Mouse (Mus musculus): ENCODE data around the gene Rorb. TPM values are rescaled to one million over a fixed set of nuclear protein-coding genes. Genes with fewer than 3 reads are reported as not detected.

Gene Rorb
- total RNA-seq, 2 experiments from 2014 or later = 0.19 to 0.21 TPM

DNA sequence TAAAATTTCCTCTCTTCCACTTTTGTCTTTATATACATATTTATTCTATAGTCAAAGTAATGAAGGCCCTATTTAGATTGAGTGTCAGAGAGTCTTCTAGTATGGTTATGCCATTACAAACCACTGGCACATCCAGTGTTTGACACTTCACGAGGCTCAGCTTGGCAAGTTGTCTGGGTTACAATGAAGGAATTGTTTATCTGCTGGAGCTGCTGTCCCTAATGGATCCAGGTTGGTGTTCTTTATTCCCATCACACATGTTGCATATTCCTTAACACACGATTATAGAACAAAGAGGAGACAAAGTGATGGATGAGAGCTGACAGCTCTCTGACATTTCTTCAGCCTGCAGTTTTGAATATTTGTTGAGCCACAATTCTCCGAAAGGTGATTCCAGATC lies 77.0 kb downstream of the Rorb start:
- no peak for DNase-seq (ENCODE audit: low spot score)

GRCm38 (mm10) chr19:19005144-19005543 lies 105.9 kb downstream of the Rorb start:
- DNase-seq (ENCODE audit: low spot score) = no peak

DNA sequence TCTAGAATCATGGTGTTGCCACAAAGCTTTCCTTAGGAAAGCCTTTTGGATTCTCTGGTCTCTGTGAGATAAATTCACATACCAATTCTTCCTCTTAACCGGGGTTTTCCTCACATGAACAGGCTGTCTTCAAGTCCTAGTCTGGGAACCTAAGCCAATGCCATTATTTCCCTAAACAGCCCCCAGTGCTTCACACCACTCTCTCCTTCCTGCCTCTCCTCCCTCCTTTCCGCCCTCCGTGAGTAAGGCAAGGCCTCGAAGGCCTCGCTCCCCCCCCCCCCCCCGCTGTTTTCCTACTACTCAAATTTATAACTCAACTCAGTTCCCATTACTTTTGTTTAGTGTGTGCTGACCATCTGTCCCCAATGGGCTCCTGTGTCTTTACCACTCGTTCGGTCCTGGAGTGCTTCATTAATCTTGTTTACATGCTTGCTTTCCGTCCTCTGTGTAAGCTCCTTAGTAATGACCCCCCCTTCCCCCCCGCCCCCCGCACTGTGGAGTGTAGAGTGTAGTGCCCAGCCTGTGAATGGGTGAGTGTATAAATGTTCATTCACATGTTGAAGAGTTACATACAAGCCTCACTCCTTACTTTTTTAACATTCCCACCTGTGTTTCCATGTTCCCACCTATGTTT lies 106.9 kb downstream of the Rorb start:
- DNase-seq (ENCODE audit: low spot score) = no peak

DNA sequence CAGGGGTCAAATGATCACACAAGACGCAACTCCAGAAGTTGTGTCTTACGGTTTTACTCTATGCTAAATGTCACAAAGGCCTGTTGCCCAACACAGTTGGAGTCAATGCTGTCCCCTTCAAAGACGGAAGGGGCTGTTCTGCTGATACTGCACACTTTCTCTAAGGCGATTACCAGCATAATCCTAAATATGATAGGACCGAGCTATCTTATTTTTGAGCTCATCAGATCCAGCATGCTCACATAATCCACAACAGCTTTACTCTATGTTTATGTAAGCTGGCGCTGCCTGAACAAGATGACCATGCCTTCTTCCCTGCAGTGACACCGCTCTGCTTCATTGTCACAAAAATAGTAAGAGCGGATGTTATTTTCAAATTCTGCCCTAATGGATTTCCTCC lies 112.0 kb downstream of the Rorb start:
- DNase-seq (ENCODE audit: low spot score) = no peak

DNA sequence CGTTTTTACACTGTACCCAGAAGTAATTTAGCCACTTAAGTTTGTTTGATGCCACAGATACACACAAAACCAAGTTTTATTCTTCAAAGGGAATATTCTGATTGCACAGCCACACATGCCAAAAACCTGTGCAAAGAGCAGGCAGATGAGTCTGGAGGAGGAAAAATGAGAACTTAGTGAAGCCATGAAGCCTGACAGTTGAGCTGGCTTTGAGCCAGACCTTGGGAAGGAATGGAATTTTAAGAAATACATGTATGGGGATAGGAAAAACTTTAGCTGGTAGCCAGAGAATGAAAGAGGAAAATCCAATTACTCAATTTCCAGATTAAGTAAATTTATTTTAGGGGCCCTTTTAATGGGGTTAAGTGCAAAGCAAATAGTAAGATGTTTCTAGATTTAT lies 113.3 kb downstream of the Rorb start:
- DNase-seq (ENCODE audit: low spot score) = no peak

DNA sequence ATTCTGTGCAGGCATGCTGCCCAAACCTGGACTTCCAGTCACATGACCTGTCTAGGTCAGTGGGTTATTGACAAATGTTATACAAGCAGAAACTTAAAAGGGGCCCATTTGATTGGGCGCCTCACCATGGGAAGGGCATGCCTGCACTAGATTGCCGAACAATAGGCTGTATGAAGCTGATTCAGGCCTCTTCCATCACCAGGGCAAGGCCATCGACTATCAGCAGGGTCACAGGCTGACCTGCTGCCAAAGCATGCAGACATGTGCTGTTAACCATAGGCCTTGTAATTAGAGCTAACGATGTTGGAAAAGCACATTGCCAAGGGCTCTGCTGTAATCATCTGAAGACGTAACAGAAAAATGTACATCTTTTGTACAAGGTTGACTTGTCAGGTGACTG lies 131.0 kb downstream of the Rorb start:
- no peak for DNase-seq (ENCODE audit: low spot score)

DNA sequence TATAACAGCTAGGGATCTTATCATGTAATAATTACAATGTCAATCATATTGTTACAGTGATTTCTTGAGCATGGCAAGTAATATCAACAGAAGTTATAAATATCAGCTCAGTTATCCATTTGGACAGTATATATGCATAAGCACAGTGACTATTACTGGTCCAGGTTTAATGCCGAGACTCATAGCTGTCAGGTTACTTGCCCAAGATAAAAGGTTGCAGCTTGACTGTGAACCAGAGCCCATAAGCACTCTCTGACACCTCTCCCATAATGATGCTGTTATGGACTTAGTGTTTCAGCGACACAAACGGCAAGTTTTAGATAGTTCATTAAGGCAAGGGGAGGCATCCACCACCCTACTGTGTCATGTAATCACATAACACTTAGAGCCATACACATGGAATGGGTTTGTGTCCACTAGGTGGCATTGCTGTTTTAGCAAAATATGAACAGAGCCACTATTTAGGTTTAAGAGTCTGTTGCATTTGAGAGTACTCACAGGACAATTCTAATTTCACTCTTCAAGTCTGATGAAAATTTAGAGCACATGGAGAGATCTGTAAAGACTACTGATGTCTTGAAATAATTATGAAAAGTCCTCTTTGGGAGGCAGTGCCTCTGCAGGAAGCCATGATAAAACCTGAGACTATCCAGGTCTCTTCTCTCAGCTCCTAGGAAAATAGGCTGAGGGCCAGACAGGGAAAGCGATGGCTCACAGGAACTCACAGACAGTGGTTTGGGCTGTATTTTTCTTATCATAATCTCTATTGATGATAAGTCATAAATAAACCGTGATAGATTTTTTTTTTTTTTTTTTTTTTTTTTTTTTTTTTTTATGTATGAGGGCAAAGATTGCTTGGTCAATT lies 136.0 kb downstream of the Rorb start:
- peak; percentile 1 for DNase-seq (ENCODE audit: low spot score)

DNA sequence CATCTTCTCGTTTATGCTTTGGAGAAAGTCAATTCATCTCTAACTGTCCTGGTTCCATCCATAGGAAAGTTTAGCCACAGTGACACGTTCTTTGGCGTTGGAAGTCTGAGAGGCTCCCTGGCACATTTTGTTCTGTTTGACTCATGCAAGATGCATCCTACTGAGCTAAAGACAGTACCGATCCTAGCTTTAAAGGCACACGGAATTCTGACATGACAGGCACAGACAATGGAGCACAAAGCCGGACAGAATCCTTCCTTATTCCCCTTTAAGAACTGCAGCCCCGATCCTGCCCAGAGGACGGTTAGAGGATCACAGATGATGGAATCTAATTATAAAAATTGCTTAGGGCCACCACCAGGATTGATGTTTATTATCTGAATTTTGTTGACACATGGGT lies 141.6 kb downstream of the Rorb start:
- DNase-seq (ENCODE audit: low spot score) = no peak

- DNase-seq (ENCODE audit: low spot score) = no peak
Measured at GRCm38 (mm10) chr19:18967307-18967706, 143.7 kb downstream of the Rorb start.

- DNase-seq (ENCODE audit: low spot score) = no peak
Measured at GRCm38 (mm10) chr19:18959862-18960261, 151.1 kb downstream of the Rorb start.

DNA sequence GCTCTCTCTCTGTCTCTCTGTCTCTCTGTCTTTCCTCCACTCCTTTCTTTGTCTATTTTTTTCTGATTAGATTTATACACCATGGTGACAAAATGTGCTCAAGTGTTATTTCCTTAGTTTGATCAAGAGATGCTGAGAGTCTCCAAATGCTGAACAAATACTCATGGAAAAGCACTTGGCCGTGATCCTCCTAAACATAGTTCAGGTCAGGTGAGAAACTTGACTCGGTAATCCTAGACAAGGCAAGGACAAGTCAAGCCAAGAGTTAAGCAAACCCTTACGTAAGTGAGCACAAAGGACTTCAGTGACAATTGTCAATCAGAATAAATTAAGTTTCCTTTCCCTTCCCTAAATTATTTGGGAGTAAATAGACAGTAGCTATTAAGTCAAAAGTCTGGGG lies 158.2 kb downstream of the Rorb start:
- no peak for DNase-seq (ENCODE audit: low spot score)

GRCm38 (mm10) chr19:18947193-18947592 lies 163.8 kb downstream of the Rorb start:
- no peak for DNase-seq (ENCODE audit: low spot score)

DNA sequence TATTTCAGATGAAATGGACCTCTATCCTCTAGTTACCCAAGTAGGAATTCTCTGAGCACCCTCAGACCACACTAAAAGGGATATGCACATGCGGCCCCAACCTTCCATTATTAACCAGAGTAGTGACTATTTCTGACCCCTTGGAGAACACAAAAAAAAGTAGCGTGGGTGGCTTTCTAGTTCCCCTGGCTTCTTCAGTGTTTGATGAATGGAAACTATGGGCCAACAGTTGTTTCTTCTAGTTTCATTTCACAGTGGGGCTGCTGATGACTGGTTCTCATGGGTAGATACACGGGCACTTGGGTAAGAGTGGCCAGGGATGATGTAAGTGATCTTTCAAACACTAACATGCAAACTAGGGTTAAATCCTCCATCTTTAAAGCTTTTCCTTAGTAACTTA lies 165.7 kb downstream of the Rorb start:
- no peak for DNase-seq (ENCODE audit: low spot score)

DNA sequence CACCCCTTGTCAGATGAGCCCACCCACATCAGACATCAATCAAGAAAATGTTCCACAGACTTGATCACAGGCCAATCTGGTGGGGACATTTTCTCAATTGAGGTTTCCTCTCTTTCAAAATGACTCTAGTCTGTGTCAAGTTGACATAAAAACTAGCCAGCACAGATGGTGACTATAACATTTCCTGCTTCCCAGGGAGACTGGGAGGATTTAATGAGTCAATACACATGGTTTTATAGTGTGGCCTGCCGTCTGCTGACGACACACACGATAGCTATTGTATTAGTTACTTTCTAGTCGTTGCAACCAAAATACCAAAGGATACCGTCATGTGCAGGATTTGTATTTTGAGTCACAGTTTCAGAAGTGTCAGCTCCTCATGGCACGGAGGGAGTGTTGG lies 169.6 kb downstream of the Rorb start:
- DNase-seq (ENCODE audit: low spot score) = no peak

DNA sequence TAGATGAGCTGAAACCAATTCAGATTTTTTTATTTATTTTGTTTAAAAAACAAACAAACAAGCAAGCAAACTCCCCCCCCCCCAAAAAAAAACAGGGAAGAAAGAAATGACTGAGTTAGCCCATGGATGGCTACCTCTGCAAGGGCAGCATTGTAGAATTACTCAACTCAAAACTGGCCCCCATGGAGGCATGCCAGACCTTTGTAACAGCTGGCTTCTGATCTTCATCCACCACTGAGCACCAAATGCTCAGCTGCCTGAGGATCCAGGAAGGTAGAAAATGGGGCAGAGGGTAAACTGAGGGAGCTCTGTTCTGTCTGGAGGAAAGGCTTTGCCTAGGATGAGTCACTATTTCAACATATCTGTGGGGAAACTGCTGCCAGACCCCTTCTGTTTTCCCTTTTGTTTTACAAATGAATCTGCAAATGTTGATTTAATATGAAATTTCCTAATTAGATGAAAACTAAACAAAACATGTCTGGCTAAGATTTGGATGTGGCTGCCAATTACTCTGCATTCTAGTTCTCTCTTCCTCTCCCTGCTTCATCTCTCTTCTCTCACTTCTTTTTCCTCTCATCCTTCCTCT lies 199.1 kb downstream of the Rorb start:
- DNase-seq (ENCODE audit: low spot score) = no peak

DNA sequence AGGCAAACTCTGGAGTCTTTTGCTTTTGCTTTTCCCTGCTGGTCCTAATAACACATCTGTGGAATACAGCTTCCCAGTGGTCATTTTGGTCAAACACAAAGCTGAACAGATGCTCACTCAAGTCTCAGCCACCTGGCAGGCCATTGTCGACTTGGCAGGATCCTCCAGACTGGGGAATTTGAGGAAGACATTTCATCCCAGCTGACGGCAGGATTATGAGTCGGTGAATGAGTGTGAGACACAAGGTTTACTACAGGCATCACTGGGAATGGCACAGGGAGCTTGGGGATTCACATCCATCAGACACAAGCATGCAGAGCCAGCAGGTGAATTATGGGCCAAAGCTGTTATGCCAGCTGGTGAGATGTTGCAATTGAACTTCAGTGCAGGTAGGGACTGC lies 201.4 kb downstream of the Rorb start:
- DNase-seq (ENCODE audit: low spot score) = no peak

DNA sequence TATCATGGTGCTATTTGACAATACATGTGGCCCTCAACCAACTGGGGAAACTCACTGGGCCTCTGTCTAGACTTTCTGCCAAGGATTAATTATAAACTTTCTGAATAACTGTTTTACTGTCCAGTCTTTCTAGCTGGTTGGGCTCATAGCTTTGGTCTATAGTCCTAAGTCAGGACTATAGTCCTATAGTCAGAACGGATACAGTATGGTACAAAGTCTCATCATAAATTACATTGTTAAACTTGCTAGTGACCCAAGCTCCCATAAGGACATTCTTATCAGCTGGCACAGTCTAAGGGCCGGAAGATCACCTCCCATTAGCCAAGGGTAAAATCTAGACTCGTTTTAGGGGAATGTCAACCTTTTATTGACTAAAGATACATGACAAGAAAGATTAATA lies 205.5 kb downstream of the Rorb start:
- DNase-seq (ENCODE audit: low spot score) = no peak

GRCm38 (mm10) chr19:18902694-18903067 lies 208.3 kb downstream of the Rorb start:
- DNase-seq (ENCODE audit: low spot score) = no peak

GRCm38 (mm10) chr19:18902041-18902693 lies 208.8 kb downstream of the Rorb start:
- DNase-seq (ENCODE audit: low spot score) = no peak

GRCm38 (mm10) chr19:18898238-18898637 lies 212.8 kb downstream of the Rorb start:
- DNase-seq (ENCODE audit: low spot score) = no peak

DNA sequence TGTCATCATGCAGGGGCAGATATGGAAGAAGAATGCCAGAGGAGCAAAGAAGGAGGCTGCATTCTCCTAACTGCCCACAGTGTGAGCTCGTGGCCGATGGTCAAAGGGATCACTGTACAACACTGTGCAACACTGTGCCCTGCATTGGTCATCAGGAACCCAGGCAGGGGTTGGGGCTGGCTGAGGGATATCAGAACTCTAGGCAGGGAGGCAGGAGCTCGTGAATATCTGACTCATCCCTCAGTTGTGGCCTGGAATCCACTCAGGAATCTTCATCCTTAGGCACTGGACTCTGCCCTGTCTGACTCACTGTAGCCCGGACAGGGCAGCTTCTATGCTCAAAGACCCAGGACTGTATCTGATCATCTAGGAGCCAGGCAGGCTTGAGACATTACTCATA lies 220.8 kb downstream of the Rorb start:
- DNase-seq (ENCODE audit: low spot score) = no peak

- DNase-seq (ENCODE audit: low spot score) = no peak
Measured at GRCm38 (mm10) chr19:18889632-18890031, 221.4 kb downstream of the Rorb start.
